Mouse (Mus musculus) MEL (cell line): ENCODE measurements around the gene Il27ra. TPM values are rescaled to one million over a fixed set of nuclear protein-coding genes. Genes with fewer than 3 reads are reported as not detected.

Experiments used
- DNase-seq: peaks from one replicate; pipeline ENCODE4 v3.0.0; 2011; ENCODE audit warnings: low read depth, low spot score
- H3K27ac ChIP-seq: 2 replicates; pipeline ENCODE4 v1.5.1; 2012; ENCODE audit warnings: low read depth, mild to moderate bottlenecking, control low read depth, low read length, moderate library complexity; ENCODE audit not compliant: control insufficient read depth
- H3K27me3 ChIP-seq, 2 experiments: fragments of 150-350 bp in 1 of 2; sonication (generic) in 1 of 2; 2 replicates each; pipeline ENCODE4 v1.6.1; 2012; ENCODE audit warnings: low read length in 2 of 2, mild to moderate bottlenecking in 2 of 2, improper control_type of control experiment in 1 of 2, moderate library complexity in 1 of 2; ENCODE audit not compliant: insufficient read depth in 2 of 2, control insufficient read depth in 1 of 2
- H3K36me3 ChIP-seq, 2 experiments: 2 replicates each; pipeline ENCODE4 v1.6.1; 2012 to 2014; ENCODE audit warnings: low read length in 2 of 2, improper control_type of control experiment in 1 of 2, inconsistent platforms in 1 of 2, mild to moderate bottlenecking in 1 of 2; ENCODE audit not compliant: insufficient read depth in 2 of 2, control insufficient read depth in 1 of 2
- H3K4me1 ChIP-seq, 2 experiments: fragments of 150-350 bp in 1 of 2; sonication (generic) in 1 of 2; 2 replicates each; pipeline ENCODE4 v1.6.1; 2012; ENCODE audit warnings: low read length in 2 of 2, improper control_type of control experiment in 1 of 2, mild to moderate bottlenecking in 1 of 2; ENCODE audit not compliant: insufficient read depth in 2 of 2, control insufficient read depth in 1 of 2
- H3K4me3 ChIP-seq, 2 experiments: fragments of 150-350 bp in 1 of 2; sonication (generic) in 1 of 2; 2 replicates each; pipeline ENCODE4 v1.5.1; 2012; ENCODE audit warnings: low read depth in 2 of 2, low read length in 2 of 2, mild to moderate bottlenecking in 2 of 2, moderate library complexity in 2 of 2, control low read depth in 1 of 2, improper control_type of control experiment in 1 of 2; ENCODE audit not compliant: control insufficient read depth in 1 of 2, insufficient read depth in 1 of 2
- H3K79me2 ChIP-seq: 2 replicates; pipeline ENCODE4 v1.6.1; 2012; ENCODE audit warnings: mild to moderate bottlenecking, low read length, moderate library complexity; ENCODE audit not compliant: control insufficient read depth, poor library complexity, insufficient read depth
- H3K9ac ChIP-seq: 2 replicates; pipeline ENCODE4 v1.6.1; 2012; ENCODE audit warnings: low read depth, mild to moderate bottlenecking, control low read depth, low read length, moderate library complexity; ENCODE audit not compliant: control insufficient read depth, poor library complexity, severe bottlenecking
- H3K9me3 ChIP-seq: fragments of 150-350 bp; sonication (generic); replicated peaks from 2 replicates; pipeline ENCODE4 v1.6.1; 2012; ENCODE audit warnings: mild to moderate bottlenecking, low read length, improper control_type of control experiment, moderate library complexity; ENCODE audit not compliant: insufficient read depth
- CHD2 ChIP-seq: IDR thresholded peaks from 2 replicates; pipeline ENCODE4 v1.6.1; 2011; ENCODE audit warnings: low read length, improper control_type of control experiment
- ETS1 ChIP-seq: IDR thresholded peaks from 2 replicates; pipeline ENCODE4 v1.6.1; 2012; ENCODE audit warnings: low read depth, mild to moderate bottlenecking, inconsistent platforms, low read length, improper control_type of control experiment, moderate library complexity
- GABPA ChIP-seq: IDR thresholded peaks from 2 replicates; pipeline ENCODE4 v1.6.1; 2012; ENCODE audit warnings: low read depth, mild to moderate bottlenecking, inconsistent platforms, low read length, improper control_type of control experiment, moderate library complexity
- HCFC1 ChIP-seq: IDR thresholded peaks from 2 replicates; pipeline ENCODE4 v1.6.1; 2012; ENCODE audit warnings: low read depth, mild to moderate bottlenecking, inconsistent platforms, low read length, improper control_type of control experiment, moderate library complexity
- MAFK ChIP-seq: IDR thresholded peaks from 2 replicates; pipeline ENCODE4 v1.6.1; 2011; ENCODE audit warnings: low read depth, mild to moderate bottlenecking, low read length, improper control_type of control experiment, borderline replicate concordance
- MAZ ChIP-seq: IDR thresholded peaks from 2 replicates; pipeline ENCODE4 v1.6.1; 2012; ENCODE audit warnings: low read depth, mild to moderate bottlenecking, inconsistent platforms, low read length, improper control_type of control experiment
- MEF2A ChIP-seq: IDR thresholded peaks from 2 replicates; pipeline ENCODE4 v1.6.1; 2014; ENCODE audit warnings: low read depth, mild to moderate bottlenecking, inconsistent platforms, low read length, improper control_type of control experiment; ENCODE audit not compliant: poor library complexity, insufficient replicate concordance, severe bottlenecking; ENCODE audit errors: extremely low read depth
- MYB ChIP-seq: IDR thresholded peaks from 2 replicates; pipeline ENCODE4 v1.6.1; 2011; ENCODE audit warnings: mild to moderate bottlenecking, low read depth, low read length, improper control_type of control experiment
- MYC ChIP-seq: IDR thresholded peaks from 2 replicates; pipeline ENCODE4 v1.6.1; 2011; ENCODE audit warnings: low read depth, mild to moderate bottlenecking, low read length, improper control_type of control experiment, moderate library complexity
- NELFE ChIP-seq: IDR thresholded peaks from 2 replicates; pipeline ENCODE4 v1.6.1; 2011; ENCODE audit warnings: low read depth, low read length, improper control_type of control experiment
- POLR2A ChIP-seq, 2 experiments: IDR thresholded peaks; 2 replicates each; pipeline ENCODE4 v1.6.1; 2011 to 2012; ENCODE audit warnings: low read length in 2 of 2, mild to moderate bottlenecking in 2 of 2, control low read depth in 1 of 2, improper control_type of control experiment in 1 of 2, low read depth in 1 of 2, moderate library complexity in 1 of 2; ENCODE audit not compliant: control insufficient read depth in 1 of 2, insufficient read depth in 1 of 2, poor library complexity in 1 of 2
- RCOR1 ChIP-seq: IDR thresholded peaks from 2 replicates; pipeline ENCODE4 v1.6.1; 2012; ENCODE audit warnings: low read depth, mild to moderate bottlenecking, inconsistent platforms, low read length, improper control_type of control experiment
- USF1 ChIP-seq: IDR thresholded peaks from 2 replicates; pipeline ENCODE4 v1.6.1; 2014; ENCODE audit warnings: low read depth, mild to moderate bottlenecking, inconsistent platforms, low read length, improper control_type of control experiment, moderate library complexity
- USF2 ChIP-seq, 2 experiments: IDR thresholded peaks; 2 replicates each; pipeline ENCODE4 v1.6.1; 2011 to 2012; ENCODE audit warnings: improper control_type of control experiment in 2 of 2, low read length in 2 of 2, borderline replicate concordance in 1 of 2, inconsistent platforms in 1 of 2, low read depth in 1 of 2, mild to moderate bottlenecking in 1 of 2; ENCODE audit not compliant: insufficient read depth in 1 of 2
- ZC3H11A ChIP-seq: IDR thresholded peaks from 2 replicates; pipeline ENCODE4 v1.6.1; 2012; ENCODE audit warnings: low read depth, mild to moderate bottlenecking, inconsistent platforms, low read length, improper control_type of control experiment
- ZMIZ1 ChIP-seq: IDR thresholded peaks from 2 replicates; pipeline ENCODE4 v1.6.1; 2012; ENCODE audit warnings: low read depth, mild to moderate bottlenecking, inconsistent platforms, low read length, improper control_type of control experiment, moderate library complexity
- ZNF384 ChIP-seq: IDR thresholded peaks from 2 replicates; pipeline ENCODE4 v1.6.1; 2012; ENCODE audit warnings: low read depth, mild to moderate bottlenecking, inconsistent platforms, low read length, improper control_type of control experiment
- polyA plus RNA-seq, 2 experiments: library from polyadenylated mRNA; stranded (reverse) in 1 of 2; unstranded in 1 of 2; fragments of >175 nt in 1 of 2; fragments of >200 nt in 1 of 2; gene quantifications; 2 replicates each; pipeline versions ENCODE4 v1.2.1 to v1.2.4; 2012; ENCODE audit warnings: low replicate concordance in 2 of 2, low read depth in 1 of 2; ENCODE audit not compliant: insufficient read length in 2 of 2, insufficient read depth in 1 of 2, missing spikeins in 1 of 2
- total RNA-seq: library from RNA; depleted of rRNA; stranded (reverse); fragments of 300-350 nt; gene quantifications from 2 replicates; pipeline ENCODE4 v1.2.3, GENCODE M21; 2012

Gene Il27ra
- total and polyA plus RNA-seq, 3 experiments = 31.8 to 38.5 TPM; not detected in 1

DNA sequence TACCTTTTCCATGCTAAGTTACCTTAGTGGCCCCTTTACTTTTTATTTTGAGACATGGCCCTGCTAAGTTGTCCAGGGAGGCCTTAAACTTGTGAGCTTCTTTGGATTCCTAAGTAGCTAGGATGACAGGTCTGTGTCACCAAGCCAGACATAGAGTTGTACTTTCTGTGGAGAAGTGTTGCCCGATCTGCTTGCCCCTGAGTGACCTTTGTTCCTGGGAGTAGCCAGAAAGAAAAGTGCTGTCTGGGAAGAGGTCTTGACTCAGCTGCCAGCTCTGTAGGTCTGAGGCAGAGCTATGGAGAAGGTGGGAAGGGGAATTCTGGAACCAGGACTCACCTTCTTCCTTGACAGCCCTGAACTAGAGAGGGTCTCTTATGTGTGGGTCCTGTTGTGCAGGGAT lies 26.8 kb upstream of the Il27ra start:
- Histone ChIP-seq H3K27ac (no peak overlapping the region), H3K4me1 (peaks cover 3 to 18% of the 10 kb centered on the region in 2 experiments), H3K27me3 (no peaks in the 10 kb centered on the region), H3K36me3 (peaks cover 0 to 20% of the 10 kb centered on the region in 2 experiments; a peak in 2 of 4 replicates), H3K4me3 (no peak overlapping the region), H3K9ac (no peak overlapping the region), H3K9me3 (no peaks in the 10 kb centered on the region), H3K79me2 (peaks cover 14% of the 10 kb centered on the region)
- DNase-seq = no peak
- TF ChIP-seq GABPA (no peak), NELFE (no peak)

DNA sequence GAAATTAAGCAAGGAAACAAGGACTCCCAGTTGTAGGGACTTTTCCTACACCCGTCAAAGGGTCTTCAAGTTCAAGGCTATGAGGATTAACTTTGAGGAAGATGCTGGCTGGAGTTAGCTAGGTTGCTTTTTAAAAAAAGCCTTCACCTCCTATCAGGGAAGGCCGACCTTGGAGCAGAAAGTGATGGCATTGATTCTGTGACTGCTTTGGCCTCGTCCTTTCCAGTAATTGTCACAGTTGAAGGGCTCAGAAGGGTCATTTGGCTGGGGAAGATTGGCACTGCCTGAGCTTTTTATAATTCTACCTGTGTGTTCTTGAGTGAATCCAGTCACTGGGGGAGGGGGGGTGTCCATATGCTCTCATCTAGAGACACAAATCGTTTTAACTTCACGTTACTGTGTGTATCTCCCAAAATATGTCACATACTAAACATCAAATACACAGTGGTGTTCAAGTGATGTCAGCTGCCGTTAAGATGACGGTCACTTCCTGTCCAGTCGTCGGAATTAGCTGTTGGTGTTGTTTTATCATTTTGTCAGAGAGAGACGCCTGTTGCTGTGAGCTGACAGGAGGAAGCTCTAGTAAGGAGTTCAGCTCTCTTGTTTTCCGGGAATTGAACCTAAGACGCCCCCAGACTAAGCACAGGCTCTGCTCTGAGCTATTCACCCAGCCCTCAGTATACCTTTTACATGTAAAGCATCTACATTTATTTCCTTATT lies 26.1 kb upstream of the Il27ra start:
- H3K4me3 ChIP-seq = no peak overlapping the region
- no peak overlapping the region for H3K27ac ChIP-seq
- no peak for DNase-seq
- peaks cover 0 to 25% of the 10 kb centered on the region in 2 experiments; a peak in 2 of 4 replicates for H3K36me3 ChIP-seq
- peaks cover 14% of the 10 kb centered on the region for H3K79me2 ChIP-seq
- H3K9me3 ChIP-seq = no peaks in the 10 kb centered on the region
- H3K9ac ChIP-seq = no peak overlapping the region
- H3K4me1 ChIP-seq = peaks cover 6 to 24% of the 10 kb centered on the region in 2 experiments
- TF ChIP-seq HCFC1 = no peak
- no peak for TF ChIP-seq MEF2A
- TF ChIP-seq USF1 = no peak
- no peak for TF ChIP-seq MAFK
- TF ChIP-seq GABPA = no peak
- TF ChIP-seq ZC3H11A = no peak
- no peak for TF ChIP-seq ZMIZ1
- no peak for TF ChIP-seq CHD2
- no peak for TF ChIP-seq NELFE
- TF ChIP-seq MYC = no peak
- TF ChIP-seq MYB = no peak
- TF ChIP-seq ZNF384 = no peak
- TF ChIP-seq POLR2A (IDR thresholded peaks at IDR 0.05; ENCODE audit: control insufficient read depth in 1 of 2, insufficient read depth in 1 of 2, low read depth in 1 of 2, low read length in 2 of 2, poor library complexity in 1 of 2) = no peak
- TF ChIP-seq USF2 (IDR thresholded peaks at IDR 0.05; ENCODE audit: borderline replicate concordance in 1 of 2, insufficient read depth in 1 of 2, low read depth in 1 of 2, low read length in 2 of 2) = no peak
- no peak for TF ChIP-seq RCOR1
- no peak for TF ChIP-seq MAZ
- TF ChIP-seq ETS1 = no peak
- H3K27me3 ChIP-seq = no peaks in the 10 kb centered on the region
